Mouse (Mus musculus) forebrain, embryonic 12.5 days (tissue): ENCODE measurements around the gene Plppr3. TPM values are rescaled to one million over a fixed set of nuclear protein-coding genes. Genes with fewer than 3 reads are reported as not detected.

ENCODE experiments used
- ATAC-seq: fragments of 200-750 bp; cut with Nextera tagmentation; 2 replicates; pipeline ENCODE4 v1.8.0; 2017; ENCODE audit warnings: moderate TSS enrichment; ENCODE audit not compliant: low FRiP score
- H3K27ac ChIP-seq: fragments of 300-500 bp; sonication (generic); 2 replicates; pipeline ENCODE4 v1.5.1; 2016; ENCODE audit warnings: mild to moderate bottlenecking
- H3K27me3 ChIP-seq: fragments of 300-500 bp; sonication (generic); 2 replicates; pipeline ENCODE4 v1.6.1; 2016; ENCODE audit warnings: mild to moderate bottlenecking
- H3K36me3 ChIP-seq: fragments of 300-500 bp; sonication (generic); replicated peaks from 2 replicates; pipeline ENCODE4 v1.6.1; 2016; ENCODE audit warnings: mild to moderate bottlenecking
- H3K4me1 ChIP-seq: fragments of 300-500 bp; sonication (generic); 2 replicates; pipeline ENCODE4 v1.6.1; 2016
- H3K4me2 ChIP-seq: fragments of 300-500 bp; sonication (generic); 2 replicates; pipeline ENCODE4 v1.6.1; 2016; ENCODE audit warnings: mild to moderate bottlenecking, moderate library complexity
- H3K4me3 ChIP-seq: fragments of 300-500 bp; sonication (generic); replicated peaks from 2 replicates; pipeline ENCODE4 v1.5.1; 2016; ENCODE audit warnings: mild to moderate bottlenecking
- H3K9ac ChIP-seq: fragments of 300-500 bp; sonication (generic); 2 replicates; pipeline ENCODE4 v1.6.1; 2016; ENCODE audit warnings: mild to moderate bottlenecking
- H3K9me3 ChIP-seq: fragments of 300-500 bp; sonication (generic); 2 replicates; pipeline ENCODE4 v1.6.1; 2016
- WGBS: fragments of 180-500 bp; shearing (Covaris S2); methylation state at CpG from one replicate; pipeline ENCODE4 v1.1.7; 2016; 5-methylcytosine and 5-hydroxymethylcytosine counted together
- polyA plus RNA-seq: library from polyadenylated mRNA; unstranded; fragments of >200 nt; fragmentation: Nextera tagmentation; extraction: Ambion mirVana; gene quantifications from 2 replicates; pipeline ENCODE4 v1.2.1, GENCODE M21; 2016

Gene Plppr3
- polyA plus RNA-seq, 1 experiment from 2014 or later, result 223 TPM

DNA sequence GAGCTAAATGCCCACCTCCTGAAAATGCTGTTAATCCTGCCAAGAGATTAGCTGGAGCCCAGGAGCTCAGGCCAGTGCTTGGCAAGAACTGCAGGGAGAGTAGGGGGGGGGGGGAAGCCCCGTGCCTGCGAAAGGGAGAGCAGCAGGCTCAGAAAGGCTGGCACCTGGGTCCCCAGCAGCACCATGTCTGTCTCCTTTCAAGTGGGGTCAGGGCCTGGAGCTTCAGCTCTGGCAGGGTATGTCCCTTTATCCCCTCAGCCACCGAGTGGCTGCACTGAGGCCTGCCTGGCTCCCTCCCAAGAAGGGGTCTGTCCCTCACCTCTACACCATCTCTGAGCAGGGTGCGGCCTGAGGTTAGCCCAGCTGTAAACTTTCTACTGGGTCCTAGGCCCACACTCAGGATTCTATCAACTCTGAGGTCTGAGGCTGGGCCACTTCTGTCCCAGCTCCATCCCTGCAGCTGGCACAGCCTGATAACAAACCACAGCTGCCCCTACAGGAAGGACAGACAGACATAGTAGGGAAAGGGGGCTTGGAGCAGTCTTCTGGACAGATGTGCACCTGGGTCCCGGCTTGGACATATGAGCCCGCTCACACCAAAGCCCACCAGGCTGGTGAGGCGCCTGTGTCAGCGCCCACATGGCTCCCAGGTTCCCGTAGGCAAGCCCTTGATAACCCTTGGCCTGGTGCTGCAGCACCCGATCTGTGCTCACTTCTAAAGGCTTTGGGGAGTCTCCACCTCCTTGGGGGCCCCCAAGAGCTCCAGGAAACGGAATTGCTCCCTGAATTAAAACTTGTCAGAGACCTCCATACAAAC is 39.9 kb upstream of the Plppr3 start:
- Histone ChIP-seq H3K27ac (peak overlapping the region; percentile 42; the same call in 1 of the 2 replicates), H3K4me1 (peaks cover 44% of the 10 kb centered on the region)
- WGBS, result 60% methylated on average over 11 of the region's 11 CpGs

GRCm38 (mm10) chr10:79912412-79912811 is 38.0 kb upstream of the Plppr3 start:
- no peak for ATAC-seq
- no peak overlapping the region for H3K9ac ChIP-seq
- H3K4me1 ChIP-seq, result peaks cover 38% of the 10 kb centered on the region
- no peaks in the 10 kb centered on the region for H3K9me3 ChIP-seq
- H3K27me3 ChIP-seq, result peaks cover 2% of the 10 kb centered on the region
- peaks cover 27% of the 10 kb centered on the region for H3K36me3 ChIP-seq
- H3K27ac ChIP-seq, result no peak overlapping the region
- H3K4me3 ChIP-seq, result no peak overlapping the region
- H3K4me2 ChIP-seq, result no peak overlapping the region
- WGBS, result 72% methylated on average over 20 of the region's 20 CpGs

More for the DNA sequence above, 39.9 kb upstream of the Plppr3 start:
- Histone ChIP-seq H3K9ac (0 out of 2 replicates have a peak overlapping the region, but pooled peaks have one; percentile 21), H3K4me2 (no peak overlapping the region), H3K9me3 (no peaks in the 10 kb centered on the region), H3K4me3 (no peak overlapping the region), H3K36me3 (peaks cover 27% of the 10 kb centered on the region), H3K27me3 (peaks cover 21% of the 10 kb centered on the region)
- ATAC-seq, result no peak

DNA sequence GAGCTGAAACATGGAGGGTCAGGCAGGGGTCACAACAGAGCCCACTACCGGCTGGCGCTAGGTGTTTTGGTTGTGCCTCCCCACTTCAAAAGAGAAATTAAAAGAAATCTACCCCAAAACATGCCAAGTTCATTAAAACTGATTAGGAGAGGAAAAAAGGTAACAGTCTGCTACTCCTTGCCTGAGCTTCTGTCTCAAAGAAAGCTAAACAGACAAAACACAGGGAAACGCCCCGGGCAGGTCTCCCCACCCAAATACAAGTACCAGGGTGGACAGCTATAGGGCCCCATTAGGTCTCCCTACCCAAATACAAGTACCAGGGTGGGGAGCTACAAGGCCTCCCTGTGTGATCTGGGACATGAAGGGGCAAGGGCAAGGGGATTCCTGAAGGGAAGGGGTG is 36.1 kb upstream of the Plppr3 start, which contains the start of gene Gm26602:
Gene Gm26602 (plus strand): TSS at position 301 of the 400 bp plus-strand sequence.
- WGBS, result 93% methylated on average over 4 of the region's 4 CpGs
- H3K4me2 ChIP-seq, result no peak within 1 kb of the TSS
- H3K4me1 ChIP-seq, result peaks cover 30% of the 10 kb centered on the region
- peaks cover 42% of the 10 kb centered on the region for H3K36me3 ChIP-seq
- no peaks in the 10 kb centered on the region for H3K9me3 ChIP-seq
- H3K27ac ChIP-seq, result peak within 1 kb of the TSS; percentile 78
- no peak for ATAC-seq
- H3K9ac ChIP-seq, result 0 out of 2 replicates have a peak within 1 kb of the TSS, but pooled peaks have one; percentile 25
- no peak within 1 kb of the TSS for H3K4me3 ChIP-seq
- no peaks in the 10 kb centered on the region; the same call in 1 of the 2 replicates for H3K27me3 ChIP-seq

- ATAC-seq, result peak; percentile 55
- H3K9me3 ChIP-seq, result no peaks in the 10 kb centered on the region
- H3K36me3 ChIP-seq, result peaks cover 51% of the 10 kb centered on the region
- H3K4me3 ChIP-seq, result peak overlapping the region; percentile 18; the same call in 1 of the 2 replicates
- peak overlapping the region; percentile 45 for H3K4me2 ChIP-seq
- peaks cover 17% of the 10 kb centered on the region for H3K4me1 ChIP-seq
- no peaks in the 10 kb centered on the region for H3K27me3 ChIP-seq
- peak overlapping the region; percentile 2 for H3K9ac ChIP-seq
- 26% methylated on average over 14 of the region's 14 CpGs for WGBS
- H3K27ac ChIP-seq, result peak overlapping the region; percentile 78
Measured at GRCm38 (mm10) chr10:79909092-79909922, 34.9 kb upstream of the Plppr3 start.

- Histone ChIP-seq H3K4me3 (peak within 1 kb of the TSS; percentile 69), H3K4me1 (peaks cover 11% of the 10 kb centered on the region), H3K27me3 (peaks cover under 1% of the 10 kb centered on the region), H3K27ac (peak within 1 kb of the TSS; percentile 97), H3K4me2 (peak within 1 kb of the TSS; percentile 45), H3K9me3 (no peaks in the 10 kb centered on the region), H3K9ac (peak within 1 kb of the TSS; percentile 85), H3K36me3 (peaks cover 54% of the 10 kb centered on the region)
- 2% methylated on average over 52 of the region's 52 CpGs for WGBS
- ATAC-seq, result peak; percentile 93
Measured at GRCm38 (mm10) chr10:79908167-79909091, 34.0 kb upstream of the Plppr3 start, which contains the start of gene Med16. Med16 (minus strand) TSS chr10:79908923.

DNA sequence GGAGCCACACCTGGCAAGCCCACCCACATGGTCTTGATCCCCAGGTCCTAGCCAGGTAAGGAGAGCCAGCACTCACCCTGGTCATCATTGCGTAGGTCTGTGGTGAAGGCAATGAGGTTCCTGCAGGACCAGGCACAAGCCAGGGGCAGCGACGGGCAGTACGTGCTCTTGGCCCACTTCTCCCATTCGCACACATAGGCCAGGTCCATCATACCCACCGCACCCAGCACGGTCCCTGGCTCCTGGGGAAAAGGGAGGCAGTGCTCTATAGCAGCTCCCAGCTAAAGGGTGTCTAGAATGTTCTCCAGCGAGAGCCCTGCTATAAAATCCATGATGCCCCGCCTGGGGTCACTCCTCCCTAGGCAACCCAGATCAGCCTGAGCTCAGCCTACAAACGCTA is 33.0 kb upstream of the Plppr3 start:
- Histone ChIP-seq H3K36me3 (peaks cover 57% of the 10 kb centered on the region), H3K4me2 (peak overlapping the region; percentile 45; the same call in 1 of the 2 replicates), H3K27ac (no peak overlapping the region), H3K27me3 (peaks cover 11% of the 10 kb centered on the region), H3K4me1 (peaks cover 11% of the 10 kb centered on the region), H3K9ac (no peak overlapping the region), H3K4me3 (no peak overlapping the region), H3K9me3 (no peaks in the 10 kb centered on the region)
- no peak for ATAC-seq
- WGBS, result 95% methylated on average over 10 of the region's 10 CpGs

DNA sequence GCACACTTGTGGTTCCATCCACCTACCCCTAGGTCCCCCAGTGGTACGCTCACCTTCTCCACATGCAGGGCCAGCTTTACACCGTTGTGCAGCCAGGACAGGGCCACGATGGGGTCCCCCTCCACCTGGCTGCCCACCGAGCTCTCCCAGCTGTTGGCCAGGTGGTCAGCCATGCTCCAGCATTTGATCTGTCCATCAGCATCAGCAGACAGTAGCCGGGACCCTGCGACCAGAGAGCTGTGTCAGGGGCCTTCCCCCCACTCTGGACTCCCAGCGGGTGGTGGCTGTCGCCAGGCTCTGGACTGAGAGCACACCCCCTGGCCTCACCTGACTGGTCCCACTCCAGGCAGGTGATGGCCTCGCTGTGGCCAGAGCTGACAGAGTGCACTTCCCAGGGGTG is 32.3 kb upstream of the Plppr3 start:
- Histone ChIP-seq H3K9me3 (no peaks in the 10 kb centered on the region), H3K4me3 (no peak overlapping the region), H3K36me3 (peaks cover 50% of the 10 kb centered on the region), H3K27me3 (peaks cover 13% of the 10 kb centered on the region), H3K9ac (no peak overlapping the region), H3K4me1 (peaks cover 12% of the 10 kb centered on the region), H3K4me2 (no peak overlapping the region), H3K27ac (no peak overlapping the region)
- 92% methylated on average over 9 of the region's 9 CpGs for WGBS
- no peak for ATAC-seq

- peak overlapping the region; percentile 29; the same call in 1 of the 2 replicates for H3K9ac ChIP-seq
- 6% methylated on average over 2 of the region's 2 CpGs for WGBS
- no peak overlapping the region for H3K4me3 ChIP-seq
- H3K27me3 ChIP-seq, result peaks cover 51% of the 10 kb centered on the region
- peaks cover 17% of the 10 kb centered on the region for H3K4me1 ChIP-seq
- peak; percentile 68 for ATAC-seq
- H3K4me2 ChIP-seq, result no peak overlapping the region
- H3K36me3 ChIP-seq, result peaks cover 69% of the 10 kb centered on the region
- peak overlapping the region; percentile 56 for H3K27ac ChIP-seq
- H3K9me3 ChIP-seq, result no peaks in the 10 kb centered on the region
Measured at GRCm38 (mm10) chr10:79900951-79901410, 26.5 kb upstream of the Plppr3 start.

DNA sequence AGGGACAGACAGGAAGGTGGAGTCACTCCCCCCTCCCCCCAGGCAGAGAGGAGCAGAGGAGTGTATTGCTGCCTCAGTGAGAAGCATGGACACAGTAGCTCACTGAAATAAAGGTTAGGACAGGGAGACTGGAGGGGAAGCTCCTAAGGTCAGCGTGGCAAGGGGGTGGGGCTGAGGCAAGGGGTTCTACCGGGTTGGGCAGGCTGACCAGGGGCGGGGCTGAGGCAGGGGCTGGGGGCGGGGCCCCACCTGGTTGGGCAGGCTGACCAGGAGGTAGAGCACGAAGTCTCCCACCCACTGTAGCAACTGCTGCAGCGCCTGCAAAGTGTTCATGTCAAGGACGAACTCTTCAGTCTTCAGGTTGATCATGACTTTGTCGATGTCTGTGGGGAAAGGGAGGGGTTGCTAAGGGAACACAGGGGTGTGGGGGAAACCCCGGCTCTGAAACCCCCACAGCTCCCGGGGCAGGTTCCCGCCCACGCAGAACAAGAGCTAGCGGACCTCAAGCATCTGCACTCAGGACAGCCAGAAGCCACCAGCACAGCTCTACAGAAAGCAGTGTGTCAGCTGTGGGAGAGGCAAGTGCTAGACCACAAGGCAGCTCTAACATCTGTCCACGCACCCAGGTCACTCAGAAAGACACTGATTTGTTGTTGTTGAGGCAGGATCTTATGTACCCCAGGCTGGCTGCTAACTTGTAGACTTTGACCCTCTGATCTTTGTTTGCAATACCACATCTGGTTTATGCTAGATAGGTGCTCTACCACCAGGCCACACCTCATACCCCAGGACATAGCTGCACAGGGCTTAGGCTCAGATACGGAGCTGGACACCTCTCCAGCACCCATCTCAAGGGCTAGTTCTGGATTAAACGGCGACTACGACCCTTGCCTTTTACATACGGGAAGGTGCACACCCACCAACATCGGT is 23.1 kb upstream of the Plppr3 start:
- Histone ChIP-seq H3K36me3 (peaks cover 61% of the 10 kb centered on the region), H3K27ac (no peak overlapping the region), H3K9ac (no peak overlapping the region), H3K9me3 (no peaks in the 10 kb centered on the region), H3K27me3 (peaks cover 60% of the 10 kb centered on the region), H3K4me2 (no peak overlapping the region), H3K4me1 (peaks cover 17% of the 10 kb centered on the region), H3K4me3 (no peak overlapping the region)
- no peak for ATAC-seq
- 54% methylated on average over 20 of the region's 20 CpGs for WGBS

DNA sequence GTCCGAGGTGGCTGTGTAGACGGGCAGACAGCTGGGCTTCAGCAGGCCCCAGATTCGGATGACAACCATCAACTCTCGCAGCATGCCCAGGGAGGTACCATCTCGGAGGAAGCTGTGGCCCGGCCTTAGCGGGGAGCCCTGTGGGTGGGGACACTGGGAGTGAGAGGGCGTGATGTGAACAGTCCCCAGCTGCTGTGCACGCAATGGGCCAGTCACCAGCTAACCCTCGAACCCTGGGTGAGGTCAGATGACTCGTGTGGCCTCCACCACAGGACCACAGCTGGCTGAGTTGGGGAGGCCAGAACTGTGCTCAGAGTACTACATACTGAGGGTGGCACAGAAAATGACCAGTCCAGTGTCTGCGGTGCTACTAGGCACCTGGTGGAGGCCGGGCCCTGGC is 22.4 kb upstream of the Plppr3 start:
- H3K27ac ChIP-seq, result no peak overlapping the region
- 88% methylated on average over 13 of the region's 13 CpGs for WGBS
- ATAC-seq, result no peak
- no peak overlapping the region for H3K4me3 ChIP-seq
- peaks cover 17% of the 10 kb centered on the region for H3K4me1 ChIP-seq
- peaks cover 59% of the 10 kb centered on the region for H3K27me3 ChIP-seq
- H3K4me2 ChIP-seq, result no peak overlapping the region
- peaks cover 59% of the 10 kb centered on the region for H3K36me3 ChIP-seq
- H3K9ac ChIP-seq, result no peak overlapping the region
- no peaks in the 10 kb centered on the region for H3K9me3 ChIP-seq
